Mouse (Mus musculus) stomach, embryonic 15.5 days (tissue): ENCODE data around the gene Folr1. TPM values are rescaled to one million over a fixed set of nuclear protein-coding genes. Genes with fewer than 3 reads are reported as not detected.

Experiments
- ATAC-seq: fragments of 200-750 bp; cut with Nextera tagmentation; 2 replicates; pipeline ENCODE4 v1.8.0; 2017; ENCODE audit warnings: low read depth, moderate number of reproducible peaks, moderate TSS enrichment; ENCODE audit not compliant: insufficient read depth, low FRiP score
- H3K27ac ChIP-seq: fragments of 300-500 bp; sonication (generic); 2 replicates; pipeline ENCODE4 v1.5.1; 2015; ENCODE audit warnings: mild to moderate bottlenecking, inconsistent platforms
- H3K27me3 ChIP-seq: fragments of 300-500 bp; sonication (generic); replicated peaks from 2 replicates; pipeline ENCODE4 v1.6.1; 2015; ENCODE audit warnings: inconsistent platforms
- H3K36me3 ChIP-seq: fragments of 300-500 bp; sonication (generic); 2 replicates; pipeline ENCODE4 v1.6.1; 2015; ENCODE audit warnings: inconsistent platforms
- H3K4me1 ChIP-seq: fragments of 300-500 bp; sonication (generic); 2 replicates; pipeline ENCODE4 v1.6.1; 2015; ENCODE audit warnings: inconsistent platforms
- H3K4me2 ChIP-seq: fragments of 300-500 bp; sonication (generic); 2 replicates; pipeline ENCODE4 v1.6.1; 2015; ENCODE audit warnings: mild to moderate bottlenecking, inconsistent platforms
- H3K4me3 ChIP-seq: fragments of 300-500 bp; sonication (generic); replicated peaks from 2 replicates; pipeline ENCODE4 v1.5.1; 2015; ENCODE audit warnings: inconsistent platforms
- H3K9ac ChIP-seq: fragments of 300-500 bp; sonication (generic); 2 replicates; pipeline ENCODE4 v1.6.1; 2015; ENCODE audit warnings: inconsistent platforms
- H3K9me3 ChIP-seq: fragments of 300-500 bp; sonication (generic); 2 replicates; pipeline ENCODE4 v1.6.1; 2016; ENCODE audit warnings: inconsistent platforms
- WGBS: fragments of 180-500 bp; shearing (Covaris S2); methylation state at CpG from one replicate; pipeline ENCODE4 v1.1.7; 2015; 5-methylcytosine and 5-hydroxymethylcytosine counted together
- polyA plus RNA-seq: library from polyadenylated mRNA; unstranded; fragments of >200 nt; fragmentation: Nextera tagmentation; extraction: Ambion mirVana; gene quantifications from 2 replicates; pipeline ENCODE4 v1.2.1, GENCODE M21; 2015

Gene Folr1
- polyA plus RNA-seq, 1 experiment from 2014 or later = 18.5 TPM

- Histone ChIP-seq H3K4me1 (peaks cover 4% of the 10 kb centered on the region; the same call in 1 of the 2 replicates), H3K4me3 (peak overlapping the region; percentile 65), H3K9ac (no peak overlapping the region), H3K27ac (peak overlapping the region; percentile 95), H3K9me3 (no peaks in the 10 kb centered on the region), H3K27me3 (no peaks in the 10 kb centered on the region), H3K4me2 (peak overlapping the region; percentile 61), H3K36me3 (0 out of 2 replicates have a peak, but pooled peaks cover 5% of the 10 kb centered on the region)
- under 1% methylated on average over 57 of the region's 57 CpGs for WGBS
- peak; percentile 97 for ATAC-seq
Measured at GRCm38 (mm10) chr7:101896104-101897066, 25.8 kb upstream of the Folr1 start.

- Histone ChIP-seq H3K9ac (no peak overlapping the region), H3K4me3 (peak overlapping the region; percentile 65), H3K36me3 (0 out of 2 replicates have a peak, but pooled peaks cover 5% of the 10 kb centered on the region), H3K27me3 (no peaks in the 10 kb centered on the region), H3K4me2 (peak overlapping the region; percentile 45), H3K9me3 (no peaks in the 10 kb centered on the region), H3K4me1 (peaks cover 4% of the 10 kb centered on the region; the same call in 1 of the 2 replicates), H3K27ac (peak overlapping the region; percentile 69; the same call in 1 of the 2 replicates)
- 43% methylated on average over 9 of the region's 9 CpGs for WGBS
- ATAC-seq = 0 out of 2 replicates have a peak, but pooled peaks have one; percentile 0
Measured at GRCm38 (mm10) chr7:101895695-101896094, 25.1 kb upstream of the Folr1 start.

GRCm38 (mm10) chr7:101888460-101888859 is 17.9 kb upstream of the Folr1 start:
- Histone ChIP-seq H3K27ac (no peak overlapping the region), H3K9me3 (no peaks in the 10 kb centered on the region), H3K9ac (no peak overlapping the region), H3K36me3 (no peaks in the 10 kb centered on the region), H3K4me2 (no peak overlapping the region), H3K27me3 (no peaks in the 10 kb centered on the region), H3K4me1 (no peaks in the 10 kb centered on the region), H3K4me3 (no peak overlapping the region)
- no peak for ATAC-seq
- WGBS = 76% methylated on average over 4 of the region's 4 CpGs

GRCm38 (mm10) chr7:101886274-101886673 is 15.7 kb upstream of the Folr1 start:
- ATAC-seq = no peak
- Histone ChIP-seq H3K36me3 (no peaks in the 10 kb centered on the region), H3K4me1 (no peaks in the 10 kb centered on the region), H3K9ac (no peak overlapping the region), H3K27ac (no peak overlapping the region), H3K27me3 (no peaks in the 10 kb centered on the region), H3K9me3 (no peaks in the 10 kb centered on the region), H3K4me3 (no peak overlapping the region), H3K4me2 (no peak overlapping the region)
- WGBS = 83% methylated on average over 6 of the region's 6 CpGs

GRCm38 (mm10) chr7:101884160-101884559 is 13.6 kb upstream of the Folr1 start:
- H3K9ac ChIP-seq = no peak overlapping the region
- 92% methylated on average over 4 of the region's 4 CpGs for WGBS

GRCm38 (mm10) chr7:101882413-101883154 is 12.0 kb upstream of the Folr1 start:
- H3K27ac ChIP-seq = no peak overlapping the region
- H3K4me2 ChIP-seq = no peak overlapping the region
- H3K4me3 ChIP-seq = no peak overlapping the region
- H3K9ac ChIP-seq = no peak overlapping the region
- no peak for ATAC-seq
- H3K4me1 ChIP-seq = no peaks in the 10 kb centered on the region
- no peaks in the 10 kb centered on the region for H3K9me3 ChIP-seq
- WGBS = 71% methylated on average over 9 of the region's 9 CpGs
- no peaks in the 10 kb centered on the region for H3K27me3 ChIP-seq
- no peaks in the 10 kb centered on the region for H3K36me3 ChIP-seq

More at GRCm38 (mm10) chr7:101884160-101884559, 13.6 kb upstream of the Folr1 start:
- Histone ChIP-seq H3K4me2 (no peak overlapping the region), H3K36me3 (no peaks in the 10 kb centered on the region), H3K4me3 (no peak overlapping the region), H3K27me3 (no peaks in the 10 kb centered on the region), H3K9me3 (no peaks in the 10 kb centered on the region), H3K27ac (no peak overlapping the region), H3K4me1 (no peaks in the 10 kb centered on the region)
- no peak for ATAC-seq

GRCm38 (mm10) chr7:101880855-101881254 is 10.3 kb upstream of the Folr1 start:
- no peak for ATAC-seq
- WGBS = 71% methylated on average over 4 of the region's 4 CpGs

GRCm38 (mm10) chr7:101875978-101876377 is 5.4 kb upstream of the Folr1 start:
- no peaks in the 10 kb centered on the region for H3K27me3 ChIP-seq
- no peak overlapping the region for H3K27ac ChIP-seq
- H3K4me2 ChIP-seq = no peak overlapping the region
- no peaks in the 10 kb centered on the region for H3K4me1 ChIP-seq
- no peak overlapping the region for H3K9ac ChIP-seq
- ATAC-seq = no peak
- no peaks in the 10 kb centered on the region for H3K36me3 ChIP-seq
- no peak overlapping the region for H3K4me3 ChIP-seq
- 91% methylated on average over 1 of the region's 1 CpGs for WGBS
- H3K9me3 ChIP-seq = no peaks in the 10 kb centered on the region

More at GRCm38 (mm10) chr7:101880855-101881254, 10.3 kb upstream of the Folr1 start:
- H3K4me3 ChIP-seq = no peak overlapping the region
- H3K36me3 ChIP-seq = no peaks in the 10 kb centered on the region
- H3K27ac ChIP-seq = no peak overlapping the region
- H3K9ac ChIP-seq = no peak overlapping the region
- no peaks in the 10 kb centered on the region for H3K27me3 ChIP-seq
- H3K4me2 ChIP-seq = no peak overlapping the region
- H3K4me1 ChIP-seq = no peaks in the 10 kb centered on the region
- no peaks in the 10 kb centered on the region for H3K9me3 ChIP-seq

- no peak overlapping the region for H3K4me3 ChIP-seq
- 79% methylated on average over 3 of the region's 3 CpGs for WGBS
- no peaks in the 10 kb centered on the region for H3K4me1 ChIP-seq
- no peaks in the 10 kb centered on the region for H3K9me3 ChIP-seq
- H3K27me3 ChIP-seq = no peaks in the 10 kb centered on the region
- no peaks in the 10 kb centered on the region for H3K36me3 ChIP-seq
- ATAC-seq = no peak
- no peak overlapping the region for H3K27ac ChIP-seq
- H3K4me2 ChIP-seq = no peak overlapping the region
- no peak overlapping the region for H3K9ac ChIP-seq
Measured at GRCm38 (mm10) chr7:101871296-101871695, 708 bp upstream of the Folr1 start.

GRCm38 (mm10) chr7:101869163-101869500 is 1.5 kb downstream of the Folr1 start:
- no peaks in the 10 kb centered on the region for H3K36me3 ChIP-seq
- no peak overlapping the region for H3K4me3 ChIP-seq
- no peak for ATAC-seq
- no peaks in the 10 kb centered on the region for H3K9me3 ChIP-seq
- H3K9ac ChIP-seq = no peak overlapping the region
- WGBS = 74% methylated on average over 7 of the region's 7 CpGs
- no peaks in the 10 kb centered on the region for H3K27me3 ChIP-seq
- H3K27ac ChIP-seq = no peak overlapping the region
- H3K4me1 ChIP-seq = no peaks in the 10 kb centered on the region
- H3K4me2 ChIP-seq = no peak overlapping the region

GRCm38 (mm10) chr7:101868241-101869162 is 2.1 kb downstream of the Folr1 start:
- Histone ChIP-seq H3K27me3 (no peaks in the 10 kb centered on the region), H3K27ac (no peak overlapping the region), H3K9me3 (no peaks in the 10 kb centered on the region), H3K36me3 (no peaks in the 10 kb centered on the region), H3K4me3 (no peak overlapping the region), H3K9ac (no peak overlapping the region), H3K4me1 (no peaks in the 10 kb centered on the region), H3K4me2 (no peak overlapping the region)
- no peak for ATAC-seq
- WGBS = 69% methylated on average over 13 of the region's 13 CpGs
